Mouse (Mus musculus): Measurements from ENCODE around the gene Cass4.

The Cass4 gene

DNA sequence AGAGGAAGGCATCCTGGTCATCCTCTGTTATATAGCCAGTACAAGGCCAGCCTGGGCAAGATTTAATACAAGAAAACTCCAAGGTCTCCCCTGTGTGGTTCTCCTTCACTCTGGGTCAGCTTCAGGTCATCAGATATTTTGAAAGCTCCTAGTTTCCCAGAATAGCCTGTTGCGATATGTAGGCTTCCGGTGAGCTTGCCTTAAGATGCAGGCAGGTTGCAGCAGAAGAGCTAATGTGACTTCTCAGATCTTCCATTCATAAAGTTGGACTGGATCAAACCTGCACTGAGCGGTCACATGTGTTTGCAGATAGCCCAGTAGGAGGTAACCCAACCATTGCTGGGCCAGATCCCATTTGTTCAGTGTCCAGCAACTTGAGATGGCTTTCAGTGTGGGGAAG is 8.9 kb upstream of the Cass4 start:
- DNase-seq (ENCODE audit: extremely low read depth, insufficient read length, low spot score) = no peak

- DNase-seq (ENCODE audit: extremely low read depth, insufficient read length, low spot score) = no peak
These were observed 3.3 kb upstream of the Cass4 start for GRCm38 (mm10) chr2:172390341-172390740.

DNA sequence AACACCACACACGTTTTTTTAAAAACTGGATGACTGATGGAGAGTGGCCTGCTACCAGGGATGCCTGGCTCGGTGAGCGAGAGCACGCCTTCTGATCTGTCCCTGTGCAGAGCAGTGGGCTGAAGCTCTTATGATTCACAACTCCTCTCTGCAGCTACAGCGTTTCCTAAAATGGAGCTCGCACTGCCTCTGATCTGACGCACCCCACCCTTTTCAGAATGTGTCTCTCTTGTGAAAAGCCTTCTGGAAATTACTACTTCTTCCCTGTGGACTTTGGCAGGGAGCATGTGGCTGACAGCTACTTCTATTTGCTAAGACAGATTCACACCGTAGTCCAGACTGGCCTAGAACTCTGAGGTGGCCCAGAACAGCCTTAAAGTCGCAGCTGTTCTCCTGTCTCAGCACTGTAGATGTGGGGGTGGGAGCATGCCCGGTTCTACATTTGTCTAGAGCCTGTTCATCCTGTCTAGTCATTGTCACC is 1.5 kb upstream of the Cass4 start:
- no peak for DNase-seq (ENCODE audit: extremely low read depth, insufficient read length, low spot score)

DNA sequence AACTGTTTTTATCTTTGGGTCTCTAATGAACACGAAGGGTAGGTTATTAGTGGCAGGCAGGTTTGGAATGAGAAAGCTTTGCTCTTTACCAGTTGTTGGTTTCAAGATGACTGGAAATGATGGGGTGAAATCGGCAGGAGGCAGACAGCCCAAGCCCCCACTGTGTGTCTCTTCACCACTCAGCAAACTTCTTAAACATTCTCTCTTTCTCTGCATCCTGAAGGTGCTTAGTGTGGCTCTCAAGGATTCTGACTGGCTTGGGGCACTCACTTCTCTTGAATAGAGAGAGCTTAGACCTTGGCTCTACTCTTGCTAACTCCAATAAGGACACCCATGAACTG is 428 bp downstream of the Cass4 start:
- DNase-seq (ENCODE audit: extremely low read depth, insufficient read length, low spot score) = no peak

GRCm38 (mm10) chr2:172394671-172395070 is 1.1 kb downstream of the Cass4 start:
- no peak for DNase-seq (ENCODE audit: extremely low read depth, insufficient read length, low spot score)

DNA sequence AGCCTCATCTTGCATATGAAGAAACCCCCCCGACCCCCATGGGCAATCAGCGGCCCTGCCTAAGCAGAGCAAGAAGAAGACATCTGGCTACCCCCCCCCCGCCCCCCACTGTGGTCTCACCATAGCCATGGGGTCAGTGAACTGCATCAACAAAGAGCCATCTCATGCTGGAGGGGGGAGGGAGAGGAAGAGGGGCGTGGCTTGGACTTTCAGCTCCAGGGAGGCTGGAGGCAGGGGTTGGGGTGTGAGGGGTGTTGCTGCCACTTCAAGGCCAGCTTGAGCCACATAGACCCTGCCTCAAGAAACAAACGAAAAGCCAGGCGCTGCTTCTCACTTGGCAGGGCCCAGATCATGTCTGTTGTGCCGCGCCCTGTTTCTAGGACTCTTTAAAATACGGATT is 2.4 kb downstream of the Cass4 start:
- DNase-seq (ENCODE audit: extremely low read depth, insufficient read length, low spot score) = no peak

- DNase-seq (ENCODE audit: extremely low read depth, insufficient read length, low spot score) = no peak
These were observed 6.3 kb downstream of the Cass4 start for GRCm38 (mm10) chr2:172399901-172400300.

DNA sequence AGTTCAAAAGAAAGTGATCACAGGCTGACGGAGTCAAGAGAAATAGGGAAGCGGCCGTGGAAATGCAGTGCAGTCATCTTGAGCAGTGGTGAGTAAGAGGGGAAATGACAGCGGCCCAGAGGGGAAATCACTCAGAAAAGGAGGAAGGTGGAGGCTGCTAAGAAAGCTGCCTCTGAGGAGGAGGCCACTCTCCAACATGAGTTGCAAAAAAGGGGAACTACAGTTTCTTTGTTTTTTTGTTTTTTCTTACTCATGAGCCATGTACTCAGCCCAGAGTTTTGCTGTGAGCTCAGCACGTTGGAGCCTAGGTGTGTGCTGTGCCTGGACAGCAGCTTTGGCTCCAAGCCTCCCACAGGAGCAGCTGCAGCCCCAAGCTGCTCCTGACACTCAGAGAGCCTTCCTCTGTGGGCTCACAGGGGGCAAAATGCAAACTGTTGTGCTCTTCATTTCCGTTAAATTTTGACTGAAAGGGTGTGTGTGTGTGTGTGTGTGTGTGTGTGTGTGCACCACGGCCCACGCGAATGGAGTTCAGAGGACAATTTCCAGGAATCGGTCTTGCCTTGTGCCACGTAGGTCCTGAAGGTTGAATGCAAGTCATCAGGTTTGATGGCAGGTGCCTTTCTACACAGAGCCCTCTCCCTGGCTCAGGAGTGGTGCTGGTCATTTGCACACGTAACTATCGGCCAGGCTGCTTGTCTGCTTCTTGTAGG is 7.7 kb downstream of the Cass4 start:
- DNase-seq (ENCODE audit: extremely low read depth, insufficient read length, low spot score) = no peak

GRCm38 (mm10) chr2:172404239-172404638 is 10.6 kb downstream of the Cass4 start:
- DNase-seq (ENCODE audit: extremely low read depth, insufficient read length, low spot score) = no peak

GRCm38 (mm10) chr2:172405011-172405410 is 11.4 kb downstream of the Cass4 start:
- no peak for DNase-seq (ENCODE audit: extremely low read depth, insufficient read length, low spot score)

- no peak for DNase-seq (ENCODE audit: extremely low read depth, insufficient read length, low spot score)
These were observed 12.6 kb downstream of the Cass4 start for GRCm38 (mm10) chr2:172406173-172406572.

DNA sequence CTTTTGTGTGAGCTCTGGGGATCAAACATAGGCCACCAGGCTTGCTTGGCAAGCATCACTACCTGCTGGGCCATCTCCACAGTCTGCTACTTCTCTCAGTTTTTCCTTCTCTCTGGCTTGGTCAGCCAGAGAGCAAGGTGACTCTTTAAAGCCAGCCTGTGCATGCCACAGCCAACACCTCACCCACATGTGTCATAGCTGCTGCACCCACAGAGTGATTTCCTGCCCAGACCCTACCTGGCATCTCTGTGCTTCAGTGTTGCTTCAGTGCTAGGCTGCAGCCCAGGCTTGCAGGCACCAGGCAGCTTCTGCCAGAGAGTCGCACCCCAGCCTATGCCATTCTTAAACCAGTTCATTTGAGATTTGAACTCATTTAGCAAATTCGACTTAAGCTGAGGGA is 13.9 kb downstream of the Cass4 start:
- DNase-seq (ENCODE audit: extremely low read depth, insufficient read length, low spot score) = no peak

GRCm38 (mm10) chr2:172410686-172411085 is 17.1 kb downstream of the Cass4 start:
- DNase-seq (ENCODE audit: extremely low read depth, insufficient read length, low spot score) = no peak

DNA sequence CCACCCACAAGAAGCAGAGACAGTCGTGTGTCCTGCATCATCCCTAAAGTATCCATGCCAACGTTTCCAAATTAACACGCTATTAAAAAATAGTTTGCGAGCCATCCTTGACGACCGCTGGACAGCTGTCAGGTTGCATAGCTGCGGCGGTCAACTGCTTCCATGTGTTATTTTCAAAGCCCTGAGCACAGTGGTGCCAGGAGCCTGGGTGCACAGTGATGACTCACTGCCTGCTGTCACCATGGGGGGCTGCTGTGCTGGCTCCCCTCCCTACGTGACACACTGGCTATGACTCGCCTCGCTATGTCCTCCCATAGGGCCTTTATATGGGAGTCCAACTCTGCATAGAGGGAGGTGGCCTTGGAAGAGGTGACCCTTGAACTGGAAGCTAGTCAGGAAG is 17.5 kb downstream of the Cass4 start:
- DNase-seq (ENCODE audit: extremely low read depth, insufficient read length, low spot score) = peak; percentile 62

- no peak for DNase-seq (ENCODE audit: extremely low read depth, insufficient read length, low spot score)
These were observed 18.9 kb downstream of the Cass4 start for GRCm38 (mm10) chr2:172412454-172412853.

GRCm38 (mm10) chr2:172413273-172413672 is 19.7 kb downstream of the Cass4 start:
- no peak for DNase-seq (ENCODE audit: extremely low read depth, insufficient read length, low spot score)

DNA sequence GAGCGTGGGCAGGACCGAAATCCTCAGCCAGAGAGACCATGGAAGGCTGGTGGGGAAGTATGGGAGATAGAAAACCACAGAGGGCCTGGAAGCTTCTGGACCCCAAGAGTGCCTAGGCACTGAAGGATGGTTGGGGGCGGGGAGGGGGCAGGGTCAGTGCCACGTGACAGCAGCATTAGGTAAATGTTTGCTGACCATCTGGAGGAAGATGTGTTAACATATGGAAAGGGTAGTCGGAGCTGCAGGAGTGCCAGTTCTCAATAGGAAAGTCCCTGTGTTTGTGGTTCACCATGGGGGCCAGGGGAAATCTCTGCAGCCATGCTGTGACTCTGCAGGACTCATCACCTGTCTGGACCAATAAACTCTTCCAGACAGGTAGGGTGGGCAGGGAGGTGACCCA is 20.3 kb downstream of the Cass4 start:
- no peak for DNase-seq (ENCODE audit: extremely low read depth, insufficient read length, low spot score)

- no peak for DNase-seq (ENCODE audit: extremely low read depth, insufficient read length, low spot score)
These were observed 22.6 kb downstream of the Cass4 start for GRCm38 (mm10) chr2:172416218-172416617.

GRCm38 (mm10) chr2:172416876-172417275 is 23.3 kb downstream of the Cass4 start:
- DNase-seq (ENCODE audit: extremely low read depth, insufficient read length, low spot score) = no peak

DNA sequence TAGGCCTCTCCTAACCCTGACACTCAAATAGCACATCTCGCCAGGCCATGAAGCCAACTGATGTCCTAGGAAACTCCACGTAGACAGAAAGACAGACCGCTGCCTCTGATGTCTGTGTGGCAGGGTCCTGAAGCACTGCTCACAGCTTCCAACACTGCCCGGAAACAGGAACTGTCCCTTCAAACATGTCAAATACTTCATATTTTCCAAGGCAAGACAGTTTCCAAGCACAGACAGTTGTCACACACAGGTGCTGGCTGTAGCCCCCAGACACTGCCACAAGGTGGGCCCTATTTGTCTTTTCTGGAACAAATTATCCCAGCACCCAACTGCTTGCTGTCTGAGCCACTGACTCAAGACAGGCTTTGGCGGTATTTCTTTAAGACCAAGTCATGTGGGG is 24.6 kb downstream of the Cass4 start:
- DNase-seq (ENCODE audit: extremely low read depth, insufficient read length, low spot score) = no peak

- no peak for DNase-seq (ENCODE audit: extremely low read depth, insufficient read length, low spot score)
These were observed 37.0 kb downstream of the Cass4 start for GRCm38 (mm10) chr2:172430609-172431008.

GRCm38 (mm10) chr2:172433746-172434145 is 40.2 kb downstream of the Cass4 start:
- no peak for DNase-seq (ENCODE audit: extremely low read depth, insufficient read length, low spot score)

DNA sequence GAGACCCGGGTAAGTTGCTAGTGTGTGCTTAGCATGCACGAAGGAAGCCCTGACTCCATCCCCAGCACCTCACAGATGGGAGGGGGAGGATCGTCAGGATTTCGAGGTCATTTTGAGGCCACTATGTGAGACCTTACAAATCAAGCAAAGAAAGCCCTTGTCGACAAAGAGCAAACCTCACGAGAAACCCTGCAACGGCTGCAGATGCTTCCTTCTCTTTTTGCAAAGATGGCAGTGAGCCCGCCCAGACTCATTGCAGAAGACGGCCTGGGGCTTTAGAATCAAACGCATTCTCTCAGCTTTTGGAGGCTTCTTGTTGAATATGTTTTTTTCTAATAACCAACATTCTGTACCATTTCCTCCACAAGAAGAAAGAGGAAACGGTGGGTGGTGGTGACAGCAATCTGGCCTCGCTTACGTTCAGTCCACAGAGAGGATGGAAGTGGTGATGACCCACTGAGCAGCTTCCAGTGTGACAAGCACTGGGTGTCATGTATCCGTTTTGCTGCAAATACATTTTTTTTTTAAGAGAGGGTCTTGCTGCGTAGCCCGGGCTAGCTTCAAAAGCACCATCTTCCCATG is 43.9 kb downstream of the Cass4 start:
- DNase-seq (ENCODE audit: extremely low read depth, insufficient read length, low spot score) = no peak

Measured in 3134 (cell line).